Mouse (Mus musculus) pancreas, adult 10 weeks (tissue): ENCODE results near the gene Mrpl19. TPM values are rescaled to one million over a fixed set of nuclear protein-coding genes. Genes with fewer than 3 reads are reported as not detected.

Source experiments
- polyA plus RNA-seq: library from polyadenylated mRNA; stranded (reverse); fragments of 350-450 nt; fragmentation: Illumina TruSeq; extraction: RNeasy Lipid Tissue Mini Kit (QIAGEN cat#74804); gene quantifications from one replicate; pipeline ENCODE4 v1.2.3, GENCODE M21; 2015; ENCODE audit warnings: low read depth, low replicate concordance; ENCODE audit not compliant: insufficient read depth

Mrpl19 gene
- 2.1 TPM for polyA plus RNA-seq

GRCm38 (mm10) chr6:81965296-81966067 is at the start of gene Mrpl19:
Gene Mrpl19, minus strand, starts transcription at chr6:81965958.

GRCm38 (mm10) chr6:81923523-81924142 is 42.1 kb downstream of the Mrpl19 start, which contains the start of gene Gcfc2:
Gene Gcfc2, plus strand, starts transcription at chr6:81923669.

Other genes with a start within 250 kb of the Mrpl19 start
- gene Gcfc2, start 42.3 kb downstream of the Mrpl19 start, polyA plus RNA-seq = 4.6 TPM
- gene Eva1a, start 75.1 kb upstream of the Mrpl19 start, polyA plus RNA-seq = 0.63 TPM